Mouse (Mus musculus): ENCODE results near the gene Cnnm3.

DNA sequence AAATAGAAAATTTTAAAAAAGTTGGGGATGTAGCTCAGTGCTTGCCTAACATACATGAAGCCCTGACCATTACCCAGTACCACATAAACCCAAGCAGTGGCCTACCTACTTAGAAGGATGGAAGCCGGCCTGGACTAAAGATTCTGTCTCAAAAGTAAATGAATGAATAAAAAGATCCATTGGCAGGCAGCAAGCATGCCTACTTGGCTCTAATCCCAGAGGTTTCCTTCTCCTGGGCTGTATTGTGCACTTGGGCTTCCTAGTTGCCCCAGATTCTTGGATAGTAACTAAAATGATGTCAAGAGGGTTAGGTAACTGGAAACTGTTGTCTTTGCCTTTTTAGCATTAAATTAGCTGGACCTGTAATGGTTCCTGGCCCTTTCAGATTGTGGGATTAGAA is 1.6 kb downstream of the Cnnm3 start:
- TF ChIP-seq ZKSCAN1 (IDR thresholded peaks at IDR 0.05; ENCODE audit: low read depth, low read length) (no peak), EP300 (IDR thresholded peaks at IDR 0.05; ENCODE audit: low read depth in 1 of 2, low read length in 2 of 2) (no peak), CTCF (IDR thresholded peaks at IDR 0.05 in 2 of 3, conservative IDR thresholded peaks at IDR 0.05 in 1 of 3; ENCODE audit: control insufficient read depth in 1 of 3, insufficient read depth in 1 of 3, low read depth in 2 of 3, low read length in 3 of 3, poor library complexity in 1 of 3, severe bottlenecking in 1 of 3) (no peak), POLR2AphosphoS2 (IDR thresholded peaks at IDR 0.05; ENCODE audit: low read length) (no peak), POLR2A (IDR thresholded peaks at IDR 0.05; ENCODE audit: control insufficient read depth in 1 of 2, insufficient read depth in 1 of 2, low read depth in 1 of 2, low read length in 2 of 2, poor library complexity in 1 of 2) (no peak), MAX (IDR thresholded peaks at IDR 0.05; ENCODE audit: low read length) (no peak), ZNF384 (IDR thresholded peaks at IDR 0.05; ENCODE audit: low read depth, low read length) (no peak), MXI1 (IDR thresholded peaks at IDR 0.05; ENCODE audit: low read depth, low read length) (0 out of 2 replicates have a peak, but pooled peaks have one; percentile 15), E2F4 (IDR thresholded peaks at IDR 0.05; ENCODE audit: borderline replicate concordance, low read depth, low read length) (no peak)

All from MEL (cell line).